Mouse (Mus musculus) T-cell, adult 2 months (primary cell): ENCODE results near the gene Ccnt2.

Experiments
- DNase-seq: peaks from one replicate; pipeline ENCODE4 v3.0.0; 2022; ENCODE audit warnings: low spot score

The Ccnt2 gene

GRCm38 (mm10) chr1:127795087-127795769, 21.3 kb downstream of the Ccnt2 start:
- no peak for DNase-seq

GRCm38 (mm10) chr1:127796341-127796740, 22.4 kb downstream of the Ccnt2 start:
- DNase-seq: peak; percentile 77

GRCm38 (mm10) chr1:127796752-127797151, 22.8 kb downstream of the Ccnt2 start:
- DNase-seq: no peak

GRCm38 (mm10) chr1:127802916-127803315, 29.0 kb downstream of the Ccnt2 start:
- DNase-seq: no peak

- DNase-seq: no peak
Measured at GRCm38 (mm10) chr1:127808671-127809070, 34.7 kb downstream of the Ccnt2 start.

- DNase-seq: peak; percentile 8
Measured at GRCm38 (mm10) chr1:127812929-127813328, 39.0 kb downstream of the Ccnt2 start.

GRCm38 (mm10) chr1:127816381-127816780, 42.4 kb downstream of the Ccnt2 start:
- no peak for DNase-seq

- DNase-seq: peak; percentile 49
Measured at GRCm38 (mm10) chr1:127827325-127827724, 53.4 kb downstream of the Ccnt2 start.

- DNase-seq: peak; percentile 85
Measured at GRCm38 (mm10) chr1:127830215-127830921, 56.4 kb downstream of the Ccnt2 start.

GRCm38 (mm10) chr1:127833714-127834113, 59.8 kb downstream of the Ccnt2 start:
- DNase-seq: no peak

- no peak for DNase-seq
Measured at GRCm38 (mm10) chr1:127834202-127834601, 60.2 kb downstream of the Ccnt2 start.

- DNase-seq: no peak
Measured at GRCm38 (mm10) chr1:127836619-127837018, 62.7 kb downstream of the Ccnt2 start.

GRCm38 (mm10) chr1:127838602-127839001, 64.6 kb downstream of the Ccnt2 start:
- no peak for DNase-seq

- DNase-seq: no peak
Measured at GRCm38 (mm10) chr1:127845472-127845871, 71.5 kb downstream of the Ccnt2 start.

- DNase-seq: no peak
Measured at GRCm38 (mm10) chr1:127850075-127850610, 76.2 kb downstream of the Ccnt2 start.

- no peak for DNase-seq
Measured at GRCm38 (mm10) chr1:127854486-127855222, 80.7 kb downstream of the Ccnt2 start, which contains the start of gene Map3k19. Gene Map3k19, minus strand, starts transcription at chr1:127855031.
